Mouse (Mus musculus) right cerebral cortex, postnatal 25 days (tissue): Measurements from ENCODE around the gene Maco1.

Source experiments
- DNase-seq: peaks from one replicate; pipeline ENCODE4 v3.0.0; 2022

The Maco1 gene

DNA sequence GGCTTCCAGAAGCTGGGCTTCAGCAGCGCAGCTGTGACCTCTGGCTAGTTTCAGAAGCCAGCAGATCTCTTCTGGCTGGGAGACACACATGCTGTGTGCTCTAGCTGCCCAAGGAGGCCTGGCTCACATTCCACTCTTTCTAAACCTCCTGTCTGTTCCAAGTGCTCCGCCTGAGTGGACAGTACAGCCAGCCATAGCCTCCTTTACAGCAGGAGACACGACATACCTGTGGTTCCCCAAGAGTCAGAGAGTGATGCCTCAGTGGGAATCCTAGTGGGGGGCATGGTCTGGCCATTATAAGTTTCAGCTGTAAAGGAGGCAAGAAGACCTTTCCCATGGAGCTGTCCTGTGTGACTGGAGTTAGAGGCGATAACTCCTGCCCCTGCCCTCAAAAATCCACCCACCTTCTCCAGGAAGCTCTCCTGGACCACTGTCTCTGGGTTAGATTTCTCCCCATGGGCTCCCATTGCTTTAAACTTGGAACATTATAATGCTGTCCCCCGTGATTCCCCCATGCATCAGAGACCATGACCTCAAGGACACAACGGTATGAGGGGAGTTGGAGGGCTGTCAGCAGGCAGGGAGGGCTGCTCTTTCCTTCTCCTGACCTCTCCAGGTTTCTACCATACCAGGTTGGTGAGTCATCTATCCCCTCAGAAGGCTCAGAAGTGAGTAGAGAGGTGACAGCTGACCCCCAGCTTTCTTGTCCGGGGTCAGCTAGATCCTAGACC lies 83.9 kb downstream of the Maco1 start:
- no peak for DNase-seq

GRCm38 (mm10) chr4:134768226-134768888 lies 84.8 kb downstream of the Maco1 start:
- DNase-seq, result no peak

DNA sequence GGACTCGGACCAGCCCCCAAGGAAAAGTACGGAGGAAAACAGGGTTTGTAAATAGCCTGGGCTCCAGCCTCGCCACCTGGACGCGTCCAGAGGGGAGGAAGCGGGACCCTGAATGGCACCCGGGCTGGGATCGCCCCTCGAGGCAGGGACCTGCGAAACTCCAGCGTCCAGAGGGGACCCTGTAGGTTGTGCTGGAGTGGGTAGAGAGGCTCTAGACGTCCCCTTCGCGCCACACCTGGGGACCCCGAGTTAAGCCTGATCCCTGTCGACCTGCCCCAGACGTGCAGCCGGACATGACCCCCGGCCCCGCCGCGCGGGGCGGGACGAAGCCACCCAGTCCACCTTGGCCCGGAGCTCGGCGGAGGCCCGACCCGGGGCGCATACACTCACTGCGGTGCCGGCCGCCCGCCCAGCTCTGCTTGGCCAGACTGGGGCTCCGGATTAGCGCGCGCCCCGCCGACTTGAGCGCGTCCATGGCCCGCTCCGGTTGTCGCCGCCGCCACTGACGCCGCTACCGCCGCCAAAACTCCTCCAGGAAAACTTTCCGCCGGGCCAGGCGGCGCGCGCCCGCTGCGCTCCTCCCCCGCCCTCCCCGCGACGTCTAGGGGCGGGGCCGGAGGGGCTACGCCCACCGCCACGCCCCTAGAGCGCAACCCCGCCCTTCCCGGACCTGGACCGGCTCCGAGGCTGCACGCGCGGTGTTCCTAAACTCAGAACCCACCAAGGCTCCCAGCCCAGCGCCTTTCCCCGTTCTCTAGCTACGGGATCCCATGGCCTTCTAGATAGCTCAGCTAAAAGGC lies 85.5 kb downstream of the Maco1 start, which contains the start of gene Ldlrap1:
Gene Ldlrap1, minus strand, starts transcription at position 599 of the 800 bp plus-strand sequence.
- peak; percentile 66 for DNase-seq

- DNase-seq, result no peak
Observed at GRCm38 (mm10) chr4:134766904-134767425, 86.2 kb downstream of the Maco1 start.

DNA sequence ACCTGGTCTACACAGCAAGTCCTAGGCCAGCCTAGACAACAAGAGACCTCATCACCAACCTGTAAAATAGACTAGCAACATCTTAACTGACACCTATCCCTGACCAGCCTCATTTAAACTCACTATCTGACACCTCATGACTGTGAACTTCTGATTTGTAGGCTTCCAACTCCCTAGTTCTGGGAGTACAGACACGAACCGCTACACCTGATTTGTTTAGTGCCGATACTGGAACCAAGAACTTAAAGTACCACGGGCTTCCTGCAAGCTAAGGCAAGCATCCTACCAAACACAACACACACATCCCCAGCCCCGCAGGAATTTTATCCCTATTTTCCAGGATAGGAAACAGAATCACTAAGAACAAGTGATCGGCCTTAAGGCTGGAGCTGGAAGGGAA lies 86.9 kb downstream of the Maco1 start:
- DNase-seq, result no peak

DNA sequence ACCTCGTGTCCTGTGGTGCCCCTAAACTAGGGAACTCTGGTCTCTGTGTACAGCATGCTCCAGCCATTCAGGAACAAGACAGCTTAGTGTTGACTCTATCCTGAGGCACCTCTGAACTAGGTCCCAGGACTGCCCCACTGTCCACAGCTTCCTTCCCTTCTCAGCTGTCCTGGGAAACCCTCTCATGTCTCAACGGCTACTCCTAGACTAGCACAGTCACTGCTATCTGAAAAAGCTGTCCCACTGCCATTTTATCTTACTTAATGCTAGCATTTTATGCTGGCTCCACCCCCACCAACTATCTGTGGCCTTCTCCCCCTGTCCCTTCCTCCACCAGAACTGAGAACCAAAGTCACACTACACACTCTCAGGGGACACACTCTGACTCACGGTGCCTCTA lies 88.8 kb downstream of the Maco1 start:
- no peak for DNase-seq

GRCm38 (mm10) chr4:134762360-134762759 lies 90.8 kb downstream of the Maco1 start:
- DNase-seq, result no peak

GRCm38 (mm10) chr4:134760793-134761201 lies 92.3 kb downstream of the Maco1 start:
- DNase-seq, result no peak

DNA sequence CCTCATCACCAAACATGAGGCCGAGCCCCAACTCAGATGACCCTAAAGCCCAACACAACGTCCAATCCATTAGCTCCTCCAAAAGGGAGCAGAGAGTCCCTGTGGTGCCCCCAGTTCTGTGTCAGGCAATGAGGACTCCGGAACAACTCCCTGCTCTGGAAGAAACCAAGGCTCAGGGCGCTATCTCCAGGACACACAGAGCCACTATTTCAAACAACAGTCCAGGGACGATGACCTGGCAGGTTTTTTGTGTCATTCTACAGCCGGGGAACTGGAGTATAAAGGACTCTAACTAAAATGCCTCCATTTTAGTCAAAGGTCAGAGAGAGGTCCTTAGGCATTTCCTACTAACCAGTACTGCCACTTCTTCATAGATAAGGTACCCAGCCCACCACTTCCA lies 92.9 kb downstream of the Maco1 start:
- DNase-seq, result no peak

GRCm38 (mm10) chr4:134759564-134759963 lies 93.6 kb downstream of the Maco1 start:
- DNase-seq, result no peak

DNA sequence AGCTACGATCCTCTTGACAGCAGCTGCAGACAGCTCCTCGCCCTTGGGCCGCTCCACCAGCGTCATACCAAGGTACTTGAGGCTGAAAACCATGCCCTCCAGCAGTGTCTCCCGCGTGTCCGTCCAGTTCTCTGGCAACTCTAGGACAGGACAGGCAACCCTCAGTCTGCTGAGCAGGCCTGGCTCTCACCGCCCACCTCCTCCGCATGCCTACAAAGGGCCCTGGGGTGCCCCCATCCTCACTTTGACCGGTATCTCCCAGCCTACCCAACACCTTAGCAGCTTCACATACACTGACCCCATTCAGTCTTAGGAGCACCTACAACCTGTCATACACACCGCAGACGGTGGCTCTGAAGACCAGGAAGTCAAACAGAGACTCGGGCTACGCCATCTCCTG lies 94.2 kb downstream of the Maco1 start:
- DNase-seq, result no peak

DNA sequence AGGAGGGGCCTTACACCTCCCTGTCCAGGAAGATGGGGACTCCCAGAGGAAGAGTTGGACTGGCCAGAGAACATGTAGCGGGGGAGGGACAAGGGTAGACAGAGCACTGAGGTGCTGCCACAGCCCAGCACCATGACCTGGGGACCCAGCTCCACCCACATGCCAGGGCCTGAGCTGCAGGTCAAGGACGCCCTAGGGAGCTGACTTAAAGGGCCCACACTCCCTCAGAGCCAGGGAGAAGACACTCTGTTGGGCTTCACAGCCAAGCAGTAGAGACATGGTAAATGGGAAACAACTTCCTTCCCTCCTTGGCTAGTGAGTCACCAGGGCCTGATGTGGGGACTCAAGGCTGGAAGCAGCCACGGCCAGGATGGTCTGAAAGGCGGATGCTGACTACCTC lies 94.8 kb downstream of the Maco1 start:
- DNase-seq, result no peak

GRCm38 (mm10) chr4:134756953-134757352 lies 96.2 kb downstream of the Maco1 start:
- DNase-seq, result no peak

GRCm38 (mm10) chr4:134754941-134755340 lies 98.2 kb downstream of the Maco1 start:
- no peak for DNase-seq

GRCm38 (mm10) chr4:134754371-134754770 lies 98.8 kb downstream of the Maco1 start:
- DNase-seq, result no peak

- DNase-seq, result no peak
Observed at GRCm38 (mm10) chr4:134753516-134754261, 99.5 kb downstream of the Maco1 start.

GRCm38 (mm10) chr4:134752911-134753426 lies 100.2 kb downstream of the Maco1 start:
- no peak for DNase-seq
